Mouse (Mus musculus) CH12.LX (cell line): Measurements from ENCODE around the gene Elp6. TPM values are rescaled to one million over a fixed set of nuclear protein-coding genes. Genes with fewer than 3 reads are reported as not detected.

Source experiments
- DNase-seq: peaks from one replicate; pipeline ENCODE4 v3.0.0-alpha.2; 2013; ENCODE audit errors: extremely low read depth
- H3K27ac ChIP-seq: 2 replicates; pipeline ENCODE4 v1.5.1; 2012; ENCODE audit warnings: low read depth, mild to moderate bottlenecking, control low read depth, moderate library complexity; ENCODE audit not compliant: insufficient read depth
- H3K27me3 ChIP-seq: replicated peaks from 2 replicates; pipeline ENCODE3; 2012; ENCODE audit warnings: inconsistent platforms
- H3K36me3 ChIP-seq, 2 experiments: replicated peaks in 1 of 2; 2 replicates each; pipeline versions ENCODE3 to v1.6.1; 2012; ENCODE audit warnings: inconsistent platforms in 1 of 2, low read length in 1 of 2, mild to moderate bottlenecking in 1 of 2, mixed read lengths in 1 of 2, moderate library complexity in 1 of 2; ENCODE audit not compliant: control insufficient read depth in 1 of 2, insufficient read depth in 1 of 2
- H3K4me1 ChIP-seq, 2 experiments: 2 replicates each; pipeline ENCODE4 v1.6.1; 2012; ENCODE audit warnings: inconsistent platforms in 1 of 2, moderate library complexity in 1 of 2; ENCODE audit not compliant: insufficient read depth in 2 of 2, control insufficient read depth in 1 of 2
- H3K4me2 ChIP-seq: 2 replicates; pipeline ENCODE4 v1.6.1; 2012; ENCODE audit warnings: low read depth, mild to moderate bottlenecking, control low read depth; ENCODE audit not compliant: poor library complexity, insufficient read depth, severe bottlenecking
- H3K4me3 ChIP-seq, 3 experiments: fragments of 150-350 bp in 1 of 3; sonication (generic) in 1 of 3; replicated peaks in 1 of 3; 2 replicates each; pipeline versions ENCODE3 to v1.5.1; 2011 to 2012; ENCODE audit warnings: low read depth in 2 of 3, low read length in 2 of 3, mild to moderate bottlenecking in 2 of 3, moderate library complexity in 2 of 3, control low read depth in 1 of 3, improper control_type of control experiment in 1 of 3, inconsistent platforms in 1 of 3, mixed read lengths in 1 of 3; ENCODE audit not compliant: poor library complexity in 1 of 3
- H3K79me2 ChIP-seq: replicated peaks from 2 replicates; pipeline ENCODE4 v1.6.1; 2012; ENCODE audit warnings: mild to moderate bottlenecking, moderate library complexity; ENCODE audit not compliant: control insufficient read depth, poor library complexity, insufficient read depth, severe bottlenecking; ENCODE audit errors: extremely low read depth
- H3K9ac ChIP-seq: 2 replicates; pipeline ENCODE4 v1.6.1; 2012; ENCODE audit warnings: low read depth, mild to moderate bottlenecking, control low read depth, moderate library complexity; ENCODE audit not compliant: insufficient read depth
- H3K9me3 ChIP-seq: replicated peaks from 2 replicates; pipeline ENCODE3; 2012; ENCODE audit warnings: low read length, inconsistent platforms, mixed read lengths
- CHD1 ChIP-seq: IDR thresholded peaks from 2 replicates; pipeline ENCODE4 v1.6.1; 2012; ENCODE audit warnings: low read depth, low read length, improper control_type of control experiment, inconsistent platforms
- CHD2 ChIP-seq: IDR thresholded peaks from 2 replicates; pipeline ENCODE4 v1.6.1; 2011; ENCODE audit warnings: low read length, improper control_type of control experiment
- ELF1 ChIP-seq: IDR thresholded peaks from 2 replicates; pipeline ENCODE4 v1.6.1; 2014; ENCODE audit warnings: low read depth, mild to moderate bottlenecking, inconsistent platforms, low read length, improper control_type of control experiment
- GABPA ChIP-seq: IDR thresholded peaks from 2 replicates; pipeline ENCODE4 v1.6.1; 2012; ENCODE audit warnings: low read depth, low read length, improper control_type of control experiment, inconsistent platforms; ENCODE audit not compliant: insufficient replicate concordance
- IRF4 ChIP-seq: IDR thresholded peaks from 2 replicates; pipeline ENCODE4 v1.6.1; 2014; ENCODE audit warnings: low read depth, mild to moderate bottlenecking, inconsistent platforms, low read length, improper control_type of control experiment
- JUN ChIP-seq: IDR thresholded peaks from 2 replicates; pipeline ENCODE4 v1.6.1; 2011; ENCODE audit warnings: low read depth, mild to moderate bottlenecking, low read length, improper control_type of control experiment, moderate library complexity; ENCODE audit not compliant: insufficient read depth
- JUND ChIP-seq: conservative IDR thresholded peaks from 2 replicates; pipeline ENCODE4 v1.6.1; 2011; ENCODE audit warnings: low read depth, low read length, improper control_type of control experiment
- KAT2A ChIP-seq: IDR thresholded peaks from 2 replicates; pipeline ENCODE4 v1.6.1; 2012; ENCODE audit warnings: low read length, improper control_type of control experiment, inconsistent platforms; ENCODE audit not compliant: insufficient replicate concordance
- MEF2A ChIP-seq: IDR thresholded peaks from 2 replicates; pipeline ENCODE4 v1.6.1; 2014; ENCODE audit warnings: low read depth, mild to moderate bottlenecking, inconsistent platforms, low read length, improper control_type of control experiment, borderline replicate concordance
- MYC ChIP-seq: IDR thresholded peaks from 2 replicates; pipeline ENCODE4 v1.6.1; 2011; ENCODE audit warnings: low read depth, mild to moderate bottlenecking, improper control_type of control experiment, low read length
- NELFE ChIP-seq: IDR thresholded peaks from 2 replicates; pipeline ENCODE4 v1.6.1; 2011; ENCODE audit warnings: low read depth, low read length, improper control_type of control experiment
- PAX5 ChIP-seq: IDR thresholded peaks from 2 replicates; pipeline ENCODE4 v1.6.1; 2012; ENCODE audit warnings: low read length, inconsistent platforms, mixed read lengths
- POLR2AphosphoS2 ChIP-seq: IDR thresholded peaks from 2 replicates; pipeline ENCODE4 v1.6.1; 2011; ENCODE audit warnings: low read depth, low read length, improper control_type of control experiment
- RAD21 ChIP-seq: IDR thresholded peaks from 2 replicates; pipeline ENCODE4 v1.6.1; 2011; ENCODE audit warnings: low read depth, mild to moderate bottlenecking, low read length, improper control_type of control experiment, moderate library complexity
- RCOR1 ChIP-seq: conservative IDR thresholded peaks from 2 replicates; pipeline ENCODE4 v1.6.1; 2012; ENCODE audit warnings: low read depth, mild to moderate bottlenecking, inconsistent platforms, low read length, improper control_type of control experiment
- SIN3A ChIP-seq: IDR thresholded peaks from 2 replicates; pipeline ENCODE4 v1.6.1; 2012; ENCODE audit warnings: low read length, improper control_type of control experiment, inconsistent platforms
- SMC3 ChIP-seq: IDR thresholded peaks from 2 replicates; pipeline ENCODE4 v1.6.1; 2011; ENCODE audit warnings: low read depth, low read length, improper control_type of control experiment
- USF1 ChIP-seq: IDR thresholded peaks from 2 replicates; pipeline ENCODE4 v1.6.1; 2014; ENCODE audit warnings: low read depth, mild to moderate bottlenecking, inconsistent platforms, low read length, improper control_type of control experiment
- ZC3H11A ChIP-seq: IDR thresholded peaks from 2 replicates; pipeline ENCODE4 v1.6.1; 2012; ENCODE audit warnings: low read depth, mild to moderate bottlenecking, inconsistent platforms, low read length, improper control_type of control experiment
- ZKSCAN1 ChIP-seq: IDR thresholded peaks from 2 replicates; pipeline ENCODE4 v1.6.1; 2012; ENCODE audit warnings: low read depth, inconsistent platforms, low read length, improper control_type of control experiment, borderline replicate concordance
- dilution Hi-C: fragments of 300-500 bp; cut with MboI; formaldehyde crosslinking; loops from 2 replicates; pipeline ENCODE4 v1.14.3; 2020; ENCODE audit warnings: low sequenced_read_pairs; ENCODE audit not compliant: extremely low pct_unique_long_range_greater_than_20kb, extremely low pct_ligation_motif_present
- in situ Hi-C: fragments of 300-500 bp; cut with MboI; formaldehyde crosslinking; loops from 3 replicates; pipeline ENCODE4 v1.14.3; 2019; ENCODE audit warnings: low sequenced_read_pairs, low pct_ligation_motif_present, low pct_unique_long_range_greater_than_20kb, mixed read lengths
- polyA plus RNA-seq: library from polyadenylated mRNA; unstranded; fragments of >175 nt; gene quantifications from 2 replicates; pipeline ENCODE4 v1.2.1, GENCODE M21; 2012; ENCODE audit warnings: low read depth; ENCODE audit not compliant: insufficient read length
- total RNA-seq, 2 experiments: library from RNA; depleted of rRNA; stranded (reverse); fragments of 300-350 nt in 1 of 2; fragments of >200 nt in 1 of 2; gene quantifications; 2 replicates each; pipeline ENCODE4 v1.2.3; 2012 to 2014

Gene Elp6
- total and polyA plus RNA-seq, 3 experiments = 24.2 to 44.7 (median 35.4) TPM

GRCm38 (mm10) chr9:110340037-110340750 lies 35.2 kb downstream of the Elp6 start:
- TF ChIP-seq CHD1 (no peak), GABPA (no peak), USF1 (no peak), JUN (no peak), ZKSCAN1 (no peak), JUND (no peak), CHD2 (no peak), MEF2A (no peak), ELF1 (no peak), POLR2AphosphoS2 (no peak), NELFE (no peak), SIN3A (no peak), RCOR1 (no peak), IRF4 (no peak), SMC3 (no peak), MYC (no peak), RAD21 (no peak)
- Histone ChIP-seq H3K4me2 (no peak overlapping the region), H3K4me1 (peaks cover 0 to 26% of the 10 kb centered on the region in 2 experiments; a peak in 2 of 4 replicates), H3K79me2 (peaks cover 5% of the 10 kb centered on the region), H3K27ac (no peak overlapping the region), H3K9ac (no peak overlapping the region), H3K9me3 (no peaks in the 10 kb centered on the region), H3K27me3 (no peaks in the 10 kb centered on the region), H3K4me3 (no peak overlapping the region), H3K36me3 (peaks cover 0 to 6% of the 10 kb centered on the region in 2 experiments)
- in situ Hi-C loops (no loop called here), dilution Hi-C loops (no loop called here)
- no peak for DNase-seq

- Histone ChIP-seq H3K4me2 (no peak overlapping the region), H3K27me3 (no peaks in the 10 kb centered on the region), H3K27ac (no peak overlapping the region), H3K9me3 (no peaks in the 10 kb centered on the region), H3K9ac (no peak overlapping the region), H3K4me1 (peaks cover 0 to 25% of the 10 kb centered on the region in 2 experiments; a peak in 2 of 4 replicates), H3K4me3 (no peak overlapping the region), H3K79me2 (peaks cover 2% of the 10 kb centered on the region), H3K36me3 (peaks cover 0 to 7% of the 10 kb centered on the region in 2 experiments)
- dilution Hi-C loops = no loop called here
- no peak for TF ChIP-seq ELF1
- no peak for TF ChIP-seq ZC3H11A
- no peak for TF ChIP-seq JUND
- no peak for TF ChIP-seq MYC
- TF ChIP-seq PAX5 = no peak
- no peak for TF ChIP-seq CHD2
- TF ChIP-seq KAT2A = no peak
- no peak for DNase-seq
- in situ Hi-C loops = no loop called here
Observed at GRCm38 (mm10) chr9:110342008-110342407, 37.0 kb downstream of the Elp6 start.
